Mouse (Mus musculus) CH12F3 (cell line): ENCODE measurements around the gene Trp53rkb.

Experiments used
- in situ Hi-C: fragments of 300-500 bp; cut with MboI; formaldehyde crosslinking; loops from 2 replicates; pipeline ENCODE4 v1.14.3; 2020; ENCODE audit warnings: low sequenced_read_pairs

Gene Trp53rkb

DNA sequence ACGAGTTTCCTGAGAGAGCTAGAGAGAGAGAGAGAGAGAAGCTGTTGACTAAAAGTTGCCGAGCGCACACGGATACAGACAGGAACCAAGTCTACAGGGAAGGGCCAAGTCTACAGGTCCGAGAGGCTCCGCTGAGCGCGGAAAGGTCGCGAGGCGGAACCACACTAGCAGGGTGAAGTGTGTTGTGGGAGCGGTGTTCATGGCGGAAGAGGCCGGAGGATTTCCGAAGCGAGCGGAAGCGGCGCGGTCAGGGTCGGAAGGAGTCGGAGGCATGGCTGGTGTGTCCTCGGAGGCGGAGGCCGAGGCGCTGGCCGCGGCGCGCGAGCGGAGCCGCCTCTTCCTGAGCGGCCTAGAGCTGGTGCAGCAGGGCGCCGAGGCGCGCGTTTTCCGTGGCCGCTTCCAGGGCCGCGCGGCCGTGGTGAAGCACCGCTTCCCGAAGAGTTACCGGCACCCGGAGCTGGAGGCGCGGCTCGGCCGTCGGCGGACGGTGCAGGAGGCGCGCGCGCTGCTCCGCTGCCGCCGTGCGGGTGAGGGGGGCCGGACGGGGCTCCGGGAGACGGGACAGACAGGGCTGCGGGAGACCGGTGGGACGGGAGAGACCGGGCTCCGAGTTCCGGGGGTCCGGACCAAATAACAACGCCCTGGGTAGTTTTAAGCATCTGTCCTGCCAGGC is 1.3 kb downstream of the Trp53rkb start:
- in situ Hi-C loops, result loop anchor here (25.0 kb wide), 1 partner anchor 706 kb away; no protein-coding TSS in a partner anchor

DNA sequence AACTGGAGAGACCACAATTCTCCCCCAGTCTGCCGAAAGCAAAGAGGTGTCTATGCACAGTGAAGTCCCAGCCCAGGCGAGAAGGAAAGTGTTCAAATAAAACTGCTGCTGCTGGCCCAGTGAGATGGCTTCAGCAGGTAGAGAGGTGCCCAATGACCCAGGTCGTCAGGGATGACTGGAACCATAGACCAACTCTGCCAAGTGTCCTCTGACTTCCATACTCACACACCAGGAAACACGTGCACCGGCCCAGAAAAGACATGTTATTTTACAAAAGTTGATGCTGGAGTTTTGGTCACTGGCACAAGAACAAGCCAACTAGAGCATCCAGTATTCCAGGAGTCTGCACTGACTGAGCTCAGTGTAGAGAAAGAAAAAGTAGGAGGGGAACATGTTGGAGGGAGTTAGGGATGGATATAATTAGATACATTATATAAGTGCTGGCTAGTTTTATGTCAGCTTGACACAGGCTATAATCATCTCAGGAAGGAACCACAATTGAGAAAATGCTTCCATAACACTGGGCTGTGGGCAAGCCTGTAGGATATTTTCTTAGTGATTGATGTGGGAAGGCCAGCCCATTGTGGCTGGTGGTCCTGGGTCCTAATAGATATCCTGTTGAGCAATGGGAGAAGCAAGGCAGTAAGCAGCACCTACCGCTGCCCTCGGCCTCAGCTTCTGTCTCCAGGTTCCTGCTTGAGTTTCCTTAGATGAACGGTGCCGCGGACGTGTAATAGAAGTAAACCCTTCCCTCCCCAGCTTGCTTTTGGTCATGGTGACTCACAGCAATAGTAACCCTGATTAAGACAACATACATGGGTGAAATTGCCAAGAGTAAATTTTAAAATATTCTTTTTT is 7.5 kb downstream of the Trp53rkb start:
- in situ Hi-C loops, result loop anchor here (25.0 kb wide), 1 partner anchor 713 kb away; no protein-coding TSS in a partner anchor

DNA sequence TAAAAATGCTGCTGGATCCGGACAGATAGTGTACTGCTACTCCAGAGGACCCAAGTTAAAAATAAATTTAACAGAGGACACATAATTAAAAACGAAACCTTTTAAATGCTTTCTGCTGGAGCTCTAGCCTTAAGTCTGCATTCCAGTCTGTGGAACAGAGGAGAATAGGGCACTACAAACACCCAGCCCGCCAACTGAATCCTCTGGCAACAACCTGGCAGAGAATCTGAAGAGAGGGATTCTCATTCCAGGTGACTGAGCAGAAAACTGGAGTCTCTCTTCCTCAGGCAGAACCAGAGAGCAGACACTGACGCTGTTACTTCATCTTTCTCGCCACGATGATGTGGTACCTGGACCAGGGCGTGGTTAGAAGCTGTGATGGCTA is 8.1 kb downstream of the Trp53rkb start:
- in situ Hi-C loops, result no loop called here

DNA sequence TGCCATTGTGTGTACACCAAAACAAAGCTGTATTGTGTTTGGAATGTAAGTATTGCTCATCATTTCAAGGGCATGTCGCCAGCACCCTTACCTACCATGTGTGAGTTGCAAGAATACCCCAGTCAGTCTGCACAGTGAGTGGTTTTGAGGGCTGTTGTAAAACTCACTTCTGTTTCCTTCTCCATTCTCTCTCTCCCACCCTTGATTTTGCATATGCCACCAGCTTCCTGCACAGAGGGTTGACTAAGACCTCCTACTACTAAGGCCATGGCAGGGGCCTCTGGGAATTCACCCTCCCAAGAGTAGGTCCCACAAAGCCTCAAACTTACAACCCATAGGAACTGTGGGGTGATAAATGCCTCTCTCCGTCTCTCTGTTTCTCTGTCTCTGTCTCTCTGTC is 9.1 kb downstream of the Trp53rkb start:
- in situ Hi-C loops, result no loop called here

DNA sequence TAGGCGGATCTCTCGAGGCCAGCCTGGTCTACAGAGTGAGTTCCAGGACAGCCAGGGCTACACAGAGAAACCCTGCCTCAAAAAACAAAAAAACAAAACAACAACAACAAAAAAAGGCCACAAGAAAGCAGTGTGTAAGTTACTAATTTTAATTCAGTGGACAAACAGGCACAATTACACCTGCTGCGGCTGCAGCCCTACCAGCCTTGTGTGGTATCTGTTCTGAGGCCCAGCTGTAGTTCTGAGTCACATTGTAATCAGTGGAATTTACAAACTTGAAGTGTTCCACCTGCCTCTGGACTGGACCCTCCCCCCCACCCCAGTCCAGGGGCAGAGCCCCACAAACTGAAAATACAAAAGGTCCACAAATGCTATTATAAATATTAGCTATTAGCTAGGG is 11.0 kb downstream of the Trp53rkb start:
- in situ Hi-C loops, result no loop called here

DNA sequence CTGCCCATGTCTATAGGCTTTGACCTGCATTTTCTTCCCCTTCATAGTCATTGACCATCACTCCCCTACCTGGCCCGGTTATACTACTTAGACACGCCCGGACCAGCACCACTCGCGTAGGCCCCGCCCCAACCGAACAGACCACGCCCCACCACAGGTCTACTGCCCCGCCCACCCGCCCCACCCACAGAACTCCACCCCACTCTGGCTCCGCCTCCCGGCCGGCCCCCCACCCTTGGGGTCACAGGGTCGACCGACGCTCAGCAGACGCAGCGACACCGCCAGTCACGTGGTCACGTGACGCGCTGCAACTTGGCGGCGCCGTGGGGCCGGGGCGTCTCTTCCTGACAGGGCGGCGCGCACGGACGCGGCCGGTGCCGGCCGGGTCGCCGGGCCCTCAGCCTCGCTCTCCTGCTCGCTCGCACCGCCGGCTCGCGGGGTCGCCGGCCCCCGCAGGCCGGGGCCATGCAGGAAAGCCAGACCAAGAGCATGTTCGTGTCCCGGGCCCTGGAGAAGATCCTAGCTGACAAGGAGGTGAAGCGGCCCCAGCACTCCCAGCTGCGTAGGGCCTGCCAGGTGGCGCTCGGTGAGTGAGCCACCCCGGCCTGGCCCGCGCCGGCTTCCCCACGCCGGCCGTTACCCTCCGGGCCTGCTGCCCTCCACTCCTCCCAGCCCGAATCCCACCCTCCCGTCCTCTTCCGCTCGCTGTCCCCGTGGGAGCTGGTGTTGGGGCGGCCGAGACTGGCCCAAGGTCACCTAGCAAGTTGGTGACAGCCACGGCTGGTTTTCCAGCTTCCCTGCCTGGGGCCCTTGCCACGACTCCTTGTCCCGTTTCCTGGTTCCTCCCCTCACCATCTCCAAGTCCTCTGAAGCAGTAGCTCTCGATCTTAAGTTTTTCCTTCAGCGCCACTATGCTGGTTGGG is 13.2 kb downstream of the Trp53rkb start, which contains the start of gene Arfgef2:
TSS of gene Arfgef2 (plus strand) at position 339 of the 923 bp plus-strand sequence.
- in situ Hi-C loops, result no loop called here

DNA sequence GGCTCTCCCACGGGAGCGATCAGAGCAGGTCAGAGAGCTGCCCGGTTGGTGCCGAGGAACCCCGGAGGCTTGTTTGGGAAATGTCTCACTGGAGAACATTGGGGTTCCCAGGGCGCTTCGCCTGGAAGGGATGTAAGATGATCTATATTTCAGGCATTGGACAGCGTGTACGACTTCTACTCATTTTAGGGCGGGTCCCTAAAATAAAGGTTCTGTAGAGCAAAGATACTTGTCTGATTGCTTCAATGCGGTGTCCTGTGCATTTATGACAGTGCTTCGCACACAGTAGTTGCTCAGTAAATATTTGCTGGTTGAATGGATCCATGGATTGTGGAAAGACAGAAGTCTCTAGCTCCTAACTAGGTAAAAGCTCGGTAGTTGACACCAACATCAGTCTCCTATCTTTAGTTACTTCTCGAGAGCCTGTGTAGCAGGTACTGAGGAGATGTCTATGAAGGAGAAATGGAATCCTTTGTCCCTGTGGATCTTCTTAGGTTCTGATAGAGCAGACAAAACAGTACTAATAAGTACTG is 13.9 kb downstream of the Trp53rkb start:
- in situ Hi-C loops, result no loop called here

DNA sequence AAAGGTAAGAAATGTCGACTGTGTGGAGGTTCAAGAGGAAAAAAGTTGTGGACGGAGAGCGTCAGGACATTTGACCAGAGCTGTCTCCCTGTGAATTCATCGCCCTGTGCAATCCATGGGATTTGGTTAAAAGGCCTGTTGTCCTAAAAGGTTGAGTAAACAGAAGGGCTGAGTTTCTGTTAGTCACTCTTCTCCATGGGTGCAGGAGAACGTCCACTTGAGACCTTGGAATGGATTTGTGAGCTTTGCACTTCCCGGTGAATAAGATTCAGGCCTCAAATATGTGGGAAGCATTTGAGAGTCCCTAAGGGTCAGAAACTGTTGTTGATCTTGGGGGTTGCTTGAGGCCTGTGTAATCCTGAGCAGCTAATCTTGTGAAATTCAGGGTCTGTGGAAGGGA is 14.5 kb downstream of the Trp53rkb start:
- in situ Hi-C loops, result no loop called here

DNA sequence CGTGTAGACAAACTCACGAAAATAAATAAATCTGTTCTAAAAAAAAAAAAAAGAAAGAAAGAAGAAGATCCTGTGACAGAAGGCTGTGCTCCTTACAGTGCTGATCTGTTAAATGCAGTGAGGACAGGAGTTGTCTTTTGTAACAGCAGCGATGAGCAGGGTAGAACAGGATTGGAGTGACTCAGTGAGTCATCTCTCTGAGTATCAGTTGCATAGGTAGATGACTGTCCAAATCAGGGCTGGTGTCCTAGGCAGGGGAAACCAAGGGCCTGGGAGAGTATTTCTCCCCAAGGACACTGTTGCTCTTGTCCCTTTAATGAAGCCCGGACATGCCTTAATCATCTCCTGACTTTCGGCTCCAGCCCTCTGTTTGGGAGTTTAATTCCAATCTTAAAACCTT is 17.2 kb downstream of the Trp53rkb start:
- in situ Hi-C loops, result no loop called here

DNA sequence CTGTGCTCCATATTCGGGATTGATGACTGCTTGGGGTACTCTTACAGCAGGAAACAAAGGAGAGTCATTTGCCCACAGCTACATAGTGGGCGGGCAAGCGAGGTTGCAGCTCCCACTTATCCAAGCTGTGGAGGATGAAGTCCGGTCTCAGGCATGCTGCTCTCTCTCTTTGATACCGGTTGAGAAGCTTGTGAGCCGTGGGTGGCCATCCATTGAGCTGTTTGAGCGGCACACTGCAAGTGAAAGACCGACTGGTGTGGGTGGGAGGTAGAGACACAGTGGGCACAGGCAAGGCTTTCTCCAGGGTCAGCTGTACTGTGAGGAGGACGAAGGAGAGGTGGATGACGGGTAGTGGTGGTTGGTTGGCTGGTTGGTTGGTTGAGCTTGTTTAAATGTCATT is 18.5 kb downstream of the Trp53rkb start:
- in situ Hi-C loops, result no loop called here

DNA sequence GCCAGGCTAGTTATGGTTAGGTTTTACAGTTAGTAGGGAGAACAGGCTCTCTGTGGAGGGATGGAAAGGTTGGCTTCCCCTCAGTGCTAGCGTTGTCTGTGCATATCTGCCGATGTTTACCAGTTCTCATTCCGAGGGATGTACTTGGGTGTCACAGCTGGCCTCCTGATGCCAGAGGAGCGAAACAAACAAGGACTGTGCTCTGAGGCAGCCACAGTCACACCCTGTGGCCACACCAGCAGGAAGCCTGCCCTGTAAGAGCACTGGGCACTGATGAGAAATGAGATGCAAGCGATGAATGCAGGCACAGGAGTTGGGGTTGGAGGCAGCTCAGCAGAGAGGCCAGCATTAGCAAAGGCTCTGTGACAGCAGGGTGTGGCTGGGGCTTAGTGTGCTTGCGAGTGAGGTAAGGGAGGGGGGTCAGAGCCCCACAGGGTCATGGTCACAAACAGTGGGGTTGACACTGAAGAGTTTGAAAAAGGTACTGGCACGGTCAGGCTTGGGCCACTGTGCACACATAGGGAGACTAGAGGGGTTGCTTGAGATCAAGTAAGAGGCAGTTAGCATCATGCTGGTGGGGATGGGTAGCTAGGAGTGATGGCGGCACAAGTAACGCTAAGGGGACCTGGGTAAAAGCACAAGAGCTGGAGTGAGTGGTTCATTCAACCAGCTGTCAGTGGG is 26.3 kb downstream of the Trp53rkb start:
- in situ Hi-C loops, result no loop called here

DNA sequence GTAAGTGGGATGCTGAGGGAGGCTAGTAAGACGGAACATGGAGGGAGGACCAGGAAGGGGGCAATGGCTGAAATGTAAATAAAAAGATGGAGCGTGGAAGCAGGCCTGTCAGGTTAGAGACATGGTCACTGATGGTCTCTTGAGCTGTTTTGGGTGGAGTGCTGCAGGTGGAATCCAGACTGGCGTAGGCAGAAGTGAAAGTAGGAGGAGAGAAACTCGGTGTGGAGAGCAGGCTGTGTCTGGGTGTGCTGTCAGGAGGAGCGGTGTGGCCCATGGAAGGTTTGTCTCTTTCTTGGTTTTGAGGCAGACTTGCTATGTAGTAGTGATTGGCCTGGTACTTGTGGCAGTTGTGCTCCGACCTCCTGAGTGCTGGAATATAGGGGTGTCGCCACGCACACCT is 27.5 kb downstream of the Trp53rkb start:
- in situ Hi-C loops, result no loop called here

DNA sequence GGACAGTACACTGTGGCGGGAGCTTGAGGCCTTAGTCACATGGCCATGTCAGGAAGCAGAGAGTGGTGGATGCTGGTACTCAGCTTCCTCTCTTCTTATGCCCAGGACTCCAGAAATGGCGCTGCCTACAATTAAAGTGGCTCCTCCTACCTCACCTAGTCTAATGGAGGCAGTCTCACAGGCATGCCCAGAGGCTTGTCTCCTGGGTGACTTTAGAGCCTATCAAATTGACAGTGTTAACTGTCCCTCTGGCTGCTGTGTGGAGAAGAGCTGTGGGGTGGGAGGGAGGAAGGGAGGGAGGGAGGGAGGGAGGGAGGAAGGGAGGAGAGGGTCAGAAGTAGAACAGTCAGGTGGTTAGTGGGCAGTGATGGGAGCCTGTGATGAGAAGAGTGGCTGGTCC is 28.5 kb downstream of the Trp53rkb start:
- in situ Hi-C loops, result no loop called here

DNA sequence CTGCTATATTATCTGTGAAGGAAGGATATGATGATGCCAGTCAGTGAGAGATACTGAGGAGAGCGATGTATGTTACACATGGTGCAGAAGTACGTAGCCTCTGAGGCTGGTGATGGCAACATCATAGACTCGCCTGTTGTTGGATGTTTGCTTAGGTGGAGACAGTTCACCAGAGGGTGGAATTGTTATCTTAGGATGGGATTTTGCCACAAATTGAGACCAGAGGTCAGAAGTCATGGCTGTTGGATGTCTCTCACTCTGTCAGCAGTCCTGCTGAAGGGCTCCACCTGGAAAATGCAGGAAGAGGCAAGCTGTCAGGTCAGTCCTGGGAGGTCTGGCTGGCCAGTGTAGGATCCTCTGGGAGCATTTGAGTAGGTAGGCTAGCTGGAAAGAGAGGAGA is 29.1 kb downstream of the Trp53rkb start:
- in situ Hi-C loops, result no loop called here

DNA sequence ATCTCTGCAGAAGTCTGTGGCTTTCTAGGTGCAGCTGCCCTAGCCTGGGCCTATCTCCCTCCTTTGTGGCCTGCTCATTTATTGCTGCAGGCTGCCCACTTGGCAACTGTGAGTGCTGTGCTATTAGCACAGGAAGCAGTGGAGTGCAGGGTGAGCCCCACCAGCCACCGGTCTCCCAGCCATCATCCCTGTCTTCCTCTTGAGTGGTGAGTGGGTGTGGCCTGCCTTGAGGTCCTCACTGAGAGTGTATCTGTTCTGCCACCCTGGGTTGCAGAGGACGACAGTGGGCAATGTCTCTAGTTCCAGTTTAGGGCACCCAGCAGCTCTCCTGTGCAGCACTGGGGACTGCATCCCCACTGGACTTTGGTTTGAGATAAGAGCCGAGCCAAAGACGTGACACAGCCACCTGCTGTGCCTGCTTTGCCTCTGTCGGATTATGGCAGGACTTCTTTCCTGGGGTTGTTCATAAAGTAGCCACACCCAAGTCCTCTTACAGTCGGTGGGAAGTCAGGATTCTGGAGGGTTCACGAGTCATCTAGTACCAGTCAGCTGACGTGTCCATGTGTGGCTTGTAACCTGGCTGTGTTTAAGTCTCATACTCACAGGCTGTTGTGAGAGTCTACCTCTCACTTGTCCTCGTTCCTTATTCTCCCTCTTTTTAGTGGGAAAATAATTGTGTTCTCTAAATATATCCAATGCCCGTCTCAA is 29.9 kb downstream of the Trp53rkb start:
- in situ Hi-C loops, result no loop called here

DNA sequence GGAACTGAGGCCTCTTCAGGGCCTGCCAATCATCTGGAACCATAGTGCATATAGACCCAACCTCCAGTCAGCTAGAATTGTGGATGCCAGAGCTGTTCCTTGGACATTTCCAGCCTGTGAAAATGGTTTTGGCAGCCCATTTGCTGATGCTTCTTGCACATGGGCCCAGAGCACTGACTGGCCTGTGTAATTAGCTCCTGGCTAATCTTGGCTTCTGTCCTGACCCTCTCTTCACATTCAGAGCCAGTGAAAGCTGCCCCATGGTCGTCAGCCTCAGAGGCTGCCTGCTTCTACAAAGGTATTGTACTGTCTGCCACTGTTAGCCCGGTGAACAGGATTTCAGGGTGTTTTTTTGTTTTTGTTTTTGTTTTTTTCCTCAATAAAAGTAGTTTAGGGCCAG is 30.6 kb downstream of the Trp53rkb start:
- in situ Hi-C loops, result no loop called here

DNA sequence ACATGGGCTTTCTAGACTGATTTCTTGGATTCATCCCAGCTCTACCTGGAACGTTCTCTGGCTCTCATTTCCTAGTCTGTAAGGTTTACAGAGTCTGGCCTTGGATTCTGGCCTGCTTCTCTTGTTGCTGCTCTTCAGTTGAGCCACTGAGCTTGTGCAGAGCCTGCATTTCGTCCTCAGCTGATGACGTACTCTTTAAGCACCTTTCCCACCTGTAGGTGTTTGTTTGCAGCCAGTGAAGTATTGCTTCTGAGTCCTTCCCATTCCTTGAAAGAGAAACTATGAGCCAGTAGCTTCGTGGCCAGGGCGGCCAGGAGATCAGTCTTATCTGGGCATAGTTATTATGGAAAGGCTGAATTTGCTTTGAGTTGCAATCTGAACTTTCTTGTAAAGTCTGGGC is 32.1 kb downstream of the Trp53rkb start:
- in situ Hi-C loops, result no loop called here

DNA sequence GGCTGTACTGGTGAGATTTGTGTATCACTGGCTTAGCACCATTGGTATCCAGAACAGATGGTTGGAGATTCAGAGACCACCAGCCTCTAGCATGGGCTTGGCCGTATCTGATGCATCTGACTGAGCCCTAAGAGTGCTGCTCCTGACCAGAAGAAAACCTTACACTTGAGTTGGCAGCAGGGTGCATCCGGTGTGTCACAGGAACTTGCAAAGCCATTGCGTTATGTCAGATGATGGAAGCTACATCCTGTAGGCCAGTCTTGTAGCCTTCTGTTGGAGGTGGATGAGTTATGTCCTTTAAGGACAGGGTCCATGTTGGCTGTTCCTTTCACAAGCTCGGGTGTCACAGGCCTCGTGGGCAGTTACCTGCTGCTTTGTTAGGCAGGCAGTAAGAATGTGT is 32.7 kb downstream of the Trp53rkb start:
- in situ Hi-C loops, result no loop called here

DNA sequence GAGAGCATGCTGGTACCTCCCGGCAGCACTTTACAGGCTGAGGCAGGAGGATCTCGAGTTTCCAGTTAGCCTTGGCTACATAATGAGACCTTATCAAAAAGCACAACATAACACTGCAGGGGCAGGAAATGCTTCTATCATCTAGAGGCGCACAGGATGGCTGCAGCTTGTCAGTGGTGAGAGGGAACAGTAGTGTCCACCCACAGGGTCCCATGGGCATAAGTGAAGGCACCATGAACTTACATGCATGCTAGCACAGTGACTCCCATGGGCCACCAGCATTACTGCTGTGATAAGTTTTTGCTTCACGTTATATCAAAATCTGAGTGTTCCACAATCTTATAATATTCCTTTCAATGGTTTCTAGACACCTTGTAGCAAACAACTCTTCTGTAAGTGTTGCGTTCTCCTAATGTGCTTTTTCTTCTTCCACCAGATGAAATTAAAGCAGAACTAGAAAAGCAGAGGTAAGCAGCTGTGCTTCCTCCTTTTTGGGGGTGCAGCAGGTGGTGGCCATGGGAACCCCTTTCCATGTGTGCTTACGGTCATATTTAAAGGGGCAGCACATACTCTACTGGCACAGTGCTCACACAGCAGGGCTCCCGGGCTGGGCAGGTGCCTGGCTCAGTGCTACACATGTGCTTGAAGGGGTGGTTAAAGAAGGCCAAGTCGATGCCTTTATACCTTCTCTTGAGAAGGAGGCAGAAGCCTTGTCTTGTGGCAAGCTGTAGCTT is 34.3 kb downstream of the Trp53rkb start:
- in situ Hi-C loops, result no loop called here
